Mouse (Mus musculus): ENCODE measurements around the gene Ppat. TPM values are rescaled to one million over a fixed set of nuclear protein-coding genes. Genes with fewer than 3 reads are reported as not detected.
"Not testable (repeated sequence)": the region's sequence is repeated elsewhere in the genome, so short reads cannot be mapped to it uniquely, and the experiment has no call there.

Gene Ppat
- polyA plus RNA-seq, 1 experiment from 2014 or later = 46.1 TPM

- Histone ChIP-seq H3K4me3 (ENCODE audit: low read depth, low read length) (peak overlapping the region; percentile 94; the same call in 1 of the 2 replicates), H3K4me2 (ENCODE audit: low read depth, low read length, severe bottlenecking) (peak overlapping the region; percentile 78), H3K9me3 (ENCODE audit: control insufficient read depth, low read length) (no peaks in the 10 kb centered on the region), H3K27me3 (ENCODE audit: control insufficient read depth, insufficient read depth, low read length) (no peaks in the 10 kb centered on the region), H3K9ac (ENCODE audit: low read length) (no peak overlapping the region; the same call in 1 of the 2 replicates), H3K36me3 (ENCODE audit: control insufficient read depth, insufficient read depth, low read length) (no peaks in the 10 kb centered on the region; the same call in 1 of the 2 replicates), H3K27ac (ENCODE audit: low read depth, low read length) (no peak overlapping the region), H3K4me1 (replicated peaks; ENCODE audit: control insufficient read depth, insufficient read depth, low read length) (peaks cover 8% of the 10 kb centered on the region; the same call in 1 of the 2 replicates)
- WGBS = 65% methylated on average over 3 of the region's 3 CpGs
- ATAC-seq (replicated peaks; ENCODE audit: low FRiP score) (no peak), DNase-seq (ENCODE audit: low spot score) (no peak)
These were observed 22.1 kb upstream of the Ppat start for GRCm38 (mm10) chr5:76973488-76973887.

GRCm38 (mm10) chr5:76971115-76971514 lies 19.7 kb upstream of the Ppat start:
- ATAC-seq (replicated peaks; ENCODE audit: low FRiP score); H3K27me3 ChIP-seq (ENCODE audit: control insufficient read depth, insufficient read depth, low read length); H3K9ac ChIP-seq (ENCODE audit: low read length); H3K27ac ChIP-seq (ENCODE audit: low read depth, low read length); H3K4me2 ChIP-seq (ENCODE audit: low read depth, low read length, severe bottlenecking); H3K4me3 ChIP-seq (ENCODE audit: low read depth, low read length); DNase-seq (ENCODE audit: low spot score); H3K4me1 ChIP-seq (replicated peaks; ENCODE audit: control insufficient read depth, insufficient read depth, low read length); H3K9me3 ChIP-seq (ENCODE audit: control insufficient read depth, low read length); H3K36me3 ChIP-seq (ENCODE audit: control insufficient read depth, insufficient read depth, low read length): not testable (repeated sequence)
- WGBS = 88% methylated on average over 1 of the region's 1 CpGs

DNA sequence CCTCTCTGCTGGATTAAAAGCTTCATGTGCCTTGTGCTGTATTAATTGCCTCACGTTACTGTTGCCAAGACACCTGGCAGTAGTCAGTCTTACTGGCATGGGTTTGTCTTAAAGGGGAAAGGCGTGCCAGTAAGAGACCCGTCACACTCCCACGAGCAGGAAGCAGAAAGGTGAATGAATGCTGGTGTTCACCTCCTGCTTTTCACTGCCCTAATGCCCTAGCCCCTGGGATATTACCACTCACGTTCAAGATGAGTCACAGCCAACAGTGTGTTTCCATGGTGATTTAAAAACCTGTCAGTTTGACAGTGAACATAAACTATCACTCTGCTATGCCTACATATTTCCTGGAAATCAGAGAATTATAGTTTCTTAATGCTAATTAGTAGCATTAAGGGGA lies 17.9 kb upstream of the Ppat start:
- DNase-seq (ENCODE audit: low spot score) = no peak
- no peak for ATAC-seq (replicated peaks; ENCODE audit: low FRiP score)
- Histone ChIP-seq H3K4me1 (replicated peaks; ENCODE audit: control insufficient read depth, insufficient read depth, low read length) (peaks cover 4% of the 10 kb centered on the region; the same call in 1 of the 2 replicates), H3K9me3 (ENCODE audit: control insufficient read depth, low read length) (no peaks in the 10 kb centered on the region), H3K4me2 (ENCODE audit: low read depth, low read length, severe bottlenecking) (no peak overlapping the region), H3K27ac (ENCODE audit: low read depth, low read length) (no peak overlapping the region), H3K36me3 (ENCODE audit: control insufficient read depth, insufficient read depth, low read length) (peaks cover 8% of the 10 kb centered on the region; the same call in 1 of the 2 replicates), H3K4me3 (ENCODE audit: low read depth, low read length) (no peak overlapping the region), H3K9ac (ENCODE audit: low read length) (no peak overlapping the region), H3K27me3 (ENCODE audit: control insufficient read depth, insufficient read depth, low read length) (no peaks in the 10 kb centered on the region)
- WGBS = 83% methylated on average over 5 of the region's 5 CpGs

DNA sequence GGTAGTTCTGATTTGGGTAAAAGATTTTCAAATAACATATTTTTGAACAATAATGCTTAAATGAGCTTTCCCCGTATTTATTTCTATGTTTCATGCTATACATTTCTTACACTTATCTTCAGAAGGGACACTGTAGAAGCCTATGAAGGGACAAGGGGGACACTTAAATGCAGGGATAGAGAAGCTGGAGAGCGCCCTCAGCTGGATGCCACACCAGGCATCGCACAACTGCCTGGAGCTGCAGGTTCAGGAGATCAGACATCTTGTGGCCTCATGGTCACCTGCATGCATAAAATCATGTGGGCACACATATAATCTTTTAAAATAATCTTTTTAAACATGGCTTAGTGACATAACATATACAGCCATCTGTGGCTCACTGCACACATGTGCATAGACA lies 13.3 kb upstream of the Ppat start:
- Histone ChIP-seq H3K9me3 (ENCODE audit: control insufficient read depth, low read length) (no peaks in the 10 kb centered on the region), H3K4me3 (ENCODE audit: low read depth, low read length) (no peak overlapping the region), H3K27ac (ENCODE audit: low read depth, low read length) (no peak overlapping the region), H3K4me2 (ENCODE audit: low read depth, low read length, severe bottlenecking) (no peak overlapping the region), H3K9ac (ENCODE audit: low read length) (no peak overlapping the region), H3K36me3 (ENCODE audit: control insufficient read depth, insufficient read depth, low read length) (peaks cover 16% of the 10 kb centered on the region; the same call in 1 of the 2 replicates), H3K4me1 (replicated peaks; ENCODE audit: control insufficient read depth, insufficient read depth, low read length) (no peaks in the 10 kb centered on the region), H3K27me3 (ENCODE audit: control insufficient read depth, insufficient read depth, low read length) (no peaks in the 10 kb centered on the region)
- no peak for DNase-seq (ENCODE audit: low spot score)
- WGBS = 89% methylated on average over 3 of the region's 3 CpGs
- ATAC-seq (replicated peaks; ENCODE audit: low FRiP score) = no peak

GRCm38 (mm10) chr5:76962545-76962944 lies 11.2 kb upstream of the Ppat start:
- H3K9me3 ChIP-seq (ENCODE audit: control insufficient read depth, low read length) = no peaks in the 10 kb centered on the region
- 83% methylated on average over 11 of the region's 11 CpGs for WGBS
- H3K4me3 ChIP-seq (ENCODE audit: low read depth, low read length) = no peak overlapping the region
- no peak for DNase-seq (ENCODE audit: low spot score)
- H3K9ac ChIP-seq (ENCODE audit: low read length) = no peak overlapping the region
- no peak overlapping the region for H3K4me2 ChIP-seq (ENCODE audit: low read depth, low read length, severe bottlenecking)
- H3K27ac ChIP-seq (ENCODE audit: low read depth, low read length) = no peak overlapping the region
- ATAC-seq (replicated peaks; ENCODE audit: low FRiP score) = no peak
- no peaks in the 10 kb centered on the region for H3K4me1 ChIP-seq (replicated peaks; ENCODE audit: control insufficient read depth, insufficient read depth, low read length)
- no peaks in the 10 kb centered on the region for H3K27me3 ChIP-seq (ENCODE audit: control insufficient read depth, insufficient read depth, low read length)
- H3K36me3 ChIP-seq (ENCODE audit: control insufficient read depth, insufficient read depth, low read length) = peaks cover 19% of the 10 kb centered on the region; the same call in 1 of the 2 replicates

DNA sequence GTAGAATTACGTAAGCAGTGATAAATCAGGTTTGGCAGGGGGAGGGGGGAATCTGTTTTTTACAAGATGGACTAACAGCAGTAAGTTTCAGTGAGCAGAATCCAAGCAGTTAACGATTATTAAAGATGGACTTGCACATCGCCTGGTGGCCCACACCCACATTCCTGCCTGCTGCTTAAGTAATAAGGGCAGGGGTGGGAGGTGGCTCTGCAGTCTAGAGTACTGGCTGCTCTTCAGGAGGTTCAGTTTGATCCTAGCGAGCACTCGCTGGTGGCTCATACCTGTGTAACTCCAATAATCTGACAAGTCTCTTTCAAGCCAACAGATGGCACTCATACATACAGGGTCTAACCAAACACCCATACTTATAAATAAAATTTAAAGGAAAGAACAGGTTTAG lies 8.2 kb upstream of the Ppat start:
- no peak for ATAC-seq (replicated peaks; ENCODE audit: low FRiP score)

DNA sequence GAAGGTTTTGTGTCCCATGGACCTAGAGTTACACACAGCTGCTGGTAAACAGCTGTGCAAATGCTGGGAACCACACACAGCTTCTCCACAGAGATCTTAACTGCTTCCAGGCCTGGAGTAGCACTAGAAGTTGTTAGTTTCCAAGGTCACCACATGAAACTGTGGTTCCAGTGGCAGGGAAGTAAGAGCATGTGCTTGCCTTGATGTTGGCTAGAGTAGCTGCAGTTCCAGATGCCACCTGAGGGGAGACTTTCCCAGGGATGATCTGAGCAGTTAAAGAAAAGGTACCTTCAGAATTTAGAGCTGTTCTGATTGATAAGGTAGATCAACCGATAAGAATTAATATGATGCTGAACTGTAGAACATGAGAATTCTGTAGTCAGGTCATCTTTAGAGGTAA lies 6.6 kb upstream of the Ppat start:
- no peak for DNase-seq (ENCODE audit: low spot score)
- Histone ChIP-seq H3K4me1 (replicated peaks; ENCODE audit: control insufficient read depth, insufficient read depth, low read length) (no peaks in the 10 kb centered on the region), H3K27me3 (ENCODE audit: control insufficient read depth, insufficient read depth, low read length) (no peaks in the 10 kb centered on the region), H3K36me3 (ENCODE audit: control insufficient read depth, insufficient read depth, low read length) (peaks cover 26% of the 10 kb centered on the region), H3K4me2 (ENCODE audit: low read depth, low read length, severe bottlenecking) (no peak overlapping the region), H3K9ac (ENCODE audit: low read length) (no peak overlapping the region), H3K4me3 (ENCODE audit: low read depth, low read length) (no peak overlapping the region), H3K9me3 (ENCODE audit: control insufficient read depth, low read length) (no peaks in the 10 kb centered on the region), H3K27ac (ENCODE audit: low read depth, low read length) (no peak overlapping the region)
- WGBS = 88% methylated on average over 1 of the region's 1 CpGs
- no peak for ATAC-seq (replicated peaks; ENCODE audit: low FRiP score)

More for the DNA sequence above, 8.2 kb upstream of the Ppat start:
- Histone ChIP-seq H3K27me3 (ENCODE audit: control insufficient read depth, insufficient read depth, low read length) (no peaks in the 10 kb centered on the region), H3K9me3 (ENCODE audit: control insufficient read depth, low read length) (no peaks in the 10 kb centered on the region), H3K9ac (ENCODE audit: low read length) (no peak overlapping the region), H3K4me1 (replicated peaks; ENCODE audit: control insufficient read depth, insufficient read depth, low read length) (no peaks in the 10 kb centered on the region), H3K27ac (ENCODE audit: low read depth, low read length) (no peak overlapping the region), H3K4me2 (ENCODE audit: low read depth, low read length, severe bottlenecking) (no peak overlapping the region), H3K36me3 (ENCODE audit: control insufficient read depth, insufficient read depth, low read length) (peaks cover 26% of the 10 kb centered on the region), H3K4me3 (ENCODE audit: low read depth, low read length) (no peak overlapping the region)
- WGBS = 86% methylated on average over 5 of the region's 5 CpGs
- no peak for DNase-seq (ENCODE audit: low spot score)

DNA sequence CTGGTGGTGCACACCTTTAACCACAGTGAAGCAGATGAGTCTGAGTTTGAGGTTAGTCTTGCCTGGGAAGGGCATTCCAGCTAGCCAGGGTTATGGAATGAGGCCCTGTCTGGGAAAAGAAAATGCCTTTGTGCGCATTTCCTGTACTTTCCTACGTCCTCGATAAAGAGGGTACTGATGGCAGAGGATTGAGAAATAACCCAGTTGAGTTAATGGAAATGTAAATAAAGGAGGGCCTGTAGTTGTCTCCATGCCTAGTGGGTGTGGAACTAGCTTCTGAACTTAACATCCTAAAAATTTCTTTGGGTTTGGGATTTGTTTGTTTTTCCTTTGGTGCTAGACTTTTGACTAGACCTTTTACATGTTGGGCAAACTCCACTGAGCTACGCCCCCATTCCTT lies 4.1 kb upstream of the Ppat start:
- H3K27ac ChIP-seq (ENCODE audit: low read depth, low read length) = no peak overlapping the region
- ATAC-seq (replicated peaks; ENCODE audit: low FRiP score) = no peak
- H3K9ac ChIP-seq (ENCODE audit: low read length) = no peak overlapping the region
- H3K36me3 ChIP-seq (ENCODE audit: control insufficient read depth, insufficient read depth, low read length) = peaks cover 18% of the 10 kb centered on the region
- DNase-seq (ENCODE audit: low spot score) = no peak
- H3K9me3 ChIP-seq (ENCODE audit: control insufficient read depth, low read length) = no peaks in the 10 kb centered on the region
- H3K27me3 ChIP-seq (ENCODE audit: control insufficient read depth, insufficient read depth, low read length) = no peaks in the 10 kb centered on the region
- H3K4me1 ChIP-seq (replicated peaks; ENCODE audit: control insufficient read depth, insufficient read depth, low read length) = 0 out of 2 replicates have a peak, but pooled peaks cover 5% of the 10 kb centered on the region
- 86% methylated on average over 4 of the region's 4 CpGs for WGBS
- no peak overlapping the region for H3K4me3 ChIP-seq (ENCODE audit: low read depth, low read length)
- no peak overlapping the region for H3K4me2 ChIP-seq (ENCODE audit: low read depth, low read length, severe bottlenecking)

- no peak overlapping the region for H3K4me3 ChIP-seq (ENCODE audit: low read depth, low read length)
- 0 out of 2 replicates have a peak, but pooled peaks cover 8% of the 10 kb centered on the region for H3K4me1 ChIP-seq (replicated peaks; ENCODE audit: control insufficient read depth, insufficient read depth, low read length)
- peaks cover 18% of the 10 kb centered on the region for H3K36me3 ChIP-seq (ENCODE audit: control insufficient read depth, insufficient read depth, low read length)
- no peaks in the 10 kb centered on the region for H3K27me3 ChIP-seq (ENCODE audit: control insufficient read depth, insufficient read depth, low read length)
- 85% methylated on average over 6 of the region's 6 CpGs for WGBS
- H3K9ac ChIP-seq (ENCODE audit: low read length) = no peak overlapping the region
- H3K27ac ChIP-seq (ENCODE audit: low read depth, low read length) = no peak overlapping the region
- no peak for ATAC-seq (replicated peaks; ENCODE audit: low FRiP score)
- H3K4me2 ChIP-seq (ENCODE audit: low read depth, low read length, severe bottlenecking) = no peak overlapping the region
- DNase-seq (ENCODE audit: low spot score) = no peak
- H3K9me3 ChIP-seq (ENCODE audit: control insufficient read depth, low read length) = no peaks in the 10 kb centered on the region
These were observed 3.0 kb upstream of the Ppat start for GRCm38 (mm10) chr5:76954271-76954900.

All from forebrain, embryonic 11.5 days (tissue).